Mouse (Mus musculus): ENCODE results near the gene Ccl25.
"Not testable (repeated sequence)": the region's sequence is repeated elsewhere in the genome, so short reads cannot be mapped to it uniquely, and the experiment has no call there.

The Ccl25 gene

DNA sequence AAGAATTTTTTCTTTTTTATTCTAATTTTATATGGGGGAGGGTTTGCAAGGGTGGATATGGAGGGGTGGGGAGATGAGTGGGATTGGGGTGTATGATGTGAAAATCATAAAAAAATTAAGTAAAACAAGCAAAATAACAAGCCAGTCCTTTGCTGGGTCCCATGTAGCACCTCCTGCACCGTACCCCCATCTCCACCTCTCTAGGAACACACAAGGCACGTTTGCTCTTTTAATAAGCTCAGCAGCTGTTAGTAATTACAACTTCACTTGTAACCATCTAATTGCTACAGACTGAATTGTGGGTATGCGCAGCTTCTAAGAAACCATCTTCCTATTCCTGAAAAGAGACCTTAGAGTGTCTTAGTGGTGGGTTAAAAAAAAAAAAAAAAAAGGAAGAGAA, 15.2 kb downstream of the Ccl25 start:
- DNase-seq (ENCODE audit: low spot score) = no peak

- no peak for DNase-seq (ENCODE audit: low spot score)
Observed at GRCm38 (mm10) chr8:4347661-4348060, 22.7 kb downstream of the Ccl25 start.

DNA sequence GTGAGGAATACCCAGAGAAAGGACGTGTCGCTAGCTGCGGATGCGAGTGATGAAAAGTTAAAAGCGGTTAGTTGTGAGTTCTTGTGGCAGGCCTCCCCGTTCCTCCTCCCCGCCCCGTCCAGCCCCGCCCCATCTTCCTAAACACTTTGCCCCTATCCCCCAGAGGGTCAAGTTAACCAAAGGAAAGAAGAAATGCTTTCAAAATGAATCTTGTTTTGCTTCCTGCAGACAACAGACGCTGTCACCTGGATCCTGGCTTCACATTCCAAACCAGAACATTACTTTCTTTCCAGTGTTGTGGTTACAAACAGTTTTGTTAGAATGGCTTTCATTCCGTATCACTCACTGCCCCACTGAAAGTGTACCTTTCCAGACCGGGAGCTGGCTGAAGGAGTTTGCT, 23.3 kb downstream of the Ccl25 start:
- DNase-seq (ENCODE audit: low spot score) = no peak

DNA sequence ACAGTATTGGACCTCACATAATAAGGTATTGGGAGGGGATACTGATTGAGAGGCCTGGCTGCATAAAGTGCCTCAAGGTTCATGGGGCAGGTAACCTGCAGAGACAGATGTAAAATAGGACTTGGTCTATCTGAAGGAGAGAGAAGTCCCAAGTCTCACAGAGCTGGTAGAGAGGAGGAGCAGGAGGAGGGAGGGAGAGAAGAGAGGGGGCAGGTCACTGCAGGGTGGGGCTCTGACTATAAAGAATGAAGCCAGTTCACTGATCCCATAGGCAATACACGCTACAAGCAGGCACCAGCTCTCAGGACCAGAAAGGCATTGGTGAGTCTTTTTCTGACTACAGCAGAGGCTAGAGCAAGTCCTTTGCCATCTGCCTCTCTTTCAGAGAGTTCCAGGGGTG, 24.3 kb downstream of the Ccl25 start:
- DNase-seq (ENCODE audit: low spot score) = no peak

DNA sequence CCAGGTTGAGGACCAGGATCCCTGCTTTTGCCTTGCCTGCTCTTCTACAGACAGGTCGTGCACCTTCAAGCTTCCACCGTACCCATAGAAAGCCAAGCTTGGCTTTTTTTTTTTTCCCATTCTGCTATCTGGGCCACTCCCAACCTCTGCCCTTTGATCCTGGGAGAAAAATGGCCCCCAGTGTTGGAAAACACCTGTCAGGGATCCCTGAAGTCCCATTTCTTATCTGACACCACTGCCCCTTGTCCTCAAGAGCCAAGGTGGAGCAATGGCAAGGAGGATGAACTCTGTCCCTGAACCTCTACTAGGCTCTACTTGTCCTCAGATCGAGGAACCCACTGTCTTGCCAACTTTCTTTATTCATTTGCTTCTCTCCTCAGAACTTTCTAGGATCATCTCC, 25.6 kb downstream of the Ccl25 start:
- DNase-seq (ENCODE audit: low spot score) = no peak

- not testable (repeated sequence) for DNase-seq (ENCODE audit: low spot score)
Observed at GRCm38 (mm10) chr8:4352562-4352961, 27.6 kb downstream of the Ccl25 start.

- no peak for DNase-seq (ENCODE audit: low spot score)
Observed at GRCm38 (mm10) chr8:4353741-4354140, 28.7 kb downstream of the Ccl25 start.

DNA sequence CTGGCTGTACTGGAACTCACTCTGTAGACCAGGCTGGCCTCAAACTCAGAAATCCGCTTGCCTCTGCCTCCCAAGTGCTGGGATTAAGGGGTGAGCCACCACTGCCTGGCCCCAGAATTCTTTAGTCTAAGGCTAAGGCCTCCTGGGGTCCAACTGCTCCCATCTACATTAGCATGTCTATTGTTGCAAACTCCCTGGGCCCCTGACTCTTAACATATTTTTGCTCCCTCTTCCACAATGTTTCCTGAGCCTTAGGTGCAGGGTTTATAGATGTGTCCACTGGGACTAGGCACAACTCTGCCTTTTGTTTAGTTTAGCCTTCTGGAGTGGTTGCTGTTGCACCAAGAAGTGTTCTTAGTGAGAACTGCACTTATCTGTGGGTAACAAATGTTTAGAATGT, 29.5 kb downstream of the Ccl25 start:
- no peak for DNase-seq (ENCODE audit: low spot score)

DNA sequence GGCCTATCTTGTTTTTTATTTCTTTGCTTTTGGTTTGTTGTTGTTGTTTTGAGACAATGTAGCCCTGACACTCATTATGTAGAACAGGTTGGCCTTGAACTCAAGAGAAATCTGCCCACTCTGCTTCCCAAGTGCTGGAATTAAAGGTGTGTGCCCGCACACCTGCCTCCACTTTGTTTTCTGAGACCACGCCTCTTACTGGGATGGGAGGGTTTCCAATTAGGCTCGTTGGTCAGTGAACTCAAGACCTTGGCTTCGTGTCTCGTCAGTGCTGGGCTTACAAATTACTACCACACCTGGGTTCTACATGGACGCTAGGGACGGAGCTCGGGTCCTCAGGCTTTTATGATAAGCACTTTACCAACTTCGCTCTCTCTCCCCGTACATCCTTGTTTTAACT, 30.4 kb downstream of the Ccl25 start:
- no peak for DNase-seq (ENCODE audit: low spot score)

DNA sequence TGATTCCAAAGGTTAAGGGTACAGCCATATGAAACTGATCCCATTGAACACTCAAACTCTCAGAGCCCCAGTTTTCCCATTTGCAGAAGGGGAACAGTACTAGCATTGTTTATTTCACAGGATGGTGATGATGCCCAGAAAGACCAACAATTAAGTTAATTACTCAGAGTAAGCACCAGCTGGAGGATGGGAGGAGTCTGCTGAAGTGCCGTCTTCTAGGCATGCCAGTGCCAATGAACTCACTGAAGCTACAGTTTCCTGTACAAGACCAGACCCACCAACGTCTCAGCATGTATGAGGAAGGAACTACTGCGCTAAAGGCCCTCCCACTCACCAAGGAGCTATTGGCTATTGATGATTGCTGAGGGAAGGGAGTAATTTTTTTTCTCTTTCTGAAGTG, 34.4 kb downstream of the Ccl25 start:
- no peak for DNase-seq (ENCODE audit: low spot score)

GRCm38 (mm10) chr8:4360922-4361321, 35.9 kb downstream of the Ccl25 start:
- DNase-seq (ENCODE audit: low spot score) = no peak

DNA sequence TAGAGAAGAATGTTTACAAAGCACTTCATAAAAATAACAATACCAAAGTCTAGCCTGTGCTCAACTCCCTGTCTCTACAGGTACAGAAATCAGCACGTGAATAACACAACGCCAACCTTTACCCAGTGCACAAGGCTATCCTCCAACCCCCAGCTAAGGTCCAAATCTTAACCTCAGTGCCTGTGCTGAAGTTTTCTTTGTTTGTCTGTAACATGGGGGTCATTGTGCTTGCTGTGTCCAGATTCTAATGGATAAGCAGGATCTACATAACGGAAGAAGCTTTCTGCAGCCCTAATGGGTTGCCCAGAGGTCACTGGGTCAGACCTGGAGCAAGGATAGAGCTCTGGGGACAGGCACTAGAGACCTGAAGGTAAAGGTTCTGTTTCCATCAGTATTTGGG, 41.2 kb downstream of the Ccl25 start:
- no peak for DNase-seq (ENCODE audit: low spot score)

DNA sequence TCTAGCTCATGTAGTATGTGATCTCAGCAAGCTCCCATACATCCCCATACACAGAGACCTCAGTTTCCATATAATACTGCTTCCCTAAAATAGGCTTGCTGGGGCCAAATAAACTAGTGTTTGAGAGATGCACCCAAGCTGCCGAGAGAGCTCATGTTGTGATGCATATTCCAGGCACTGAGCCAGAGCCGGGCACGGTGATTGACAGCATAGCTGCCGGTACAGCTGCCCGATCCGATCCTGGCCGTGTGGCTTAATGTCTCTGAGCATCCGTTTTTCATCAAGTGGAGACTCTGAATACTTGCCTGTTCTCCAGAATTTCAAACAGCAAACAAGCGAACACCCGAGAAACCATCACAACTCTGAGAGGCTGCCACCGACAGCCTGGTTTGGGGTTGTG, 42.8 kb downstream of the Ccl25 start:
- DNase-seq (ENCODE audit: low spot score) = no peak

GRCm38 (mm10) chr8:4368470-4368869, 43.5 kb downstream of the Ccl25 start:
- no peak for DNase-seq (ENCODE audit: low spot score)

- DNase-seq (ENCODE audit: low spot score) = no peak
Observed at GRCm38 (mm10) chr8:4370078-4370477, 45.1 kb downstream of the Ccl25 start.

GRCm38 (mm10) chr8:4372657-4373056, 47.6 kb downstream of the Ccl25 start:
- DNase-seq (ENCODE audit: low spot score) = no peak

DNA sequence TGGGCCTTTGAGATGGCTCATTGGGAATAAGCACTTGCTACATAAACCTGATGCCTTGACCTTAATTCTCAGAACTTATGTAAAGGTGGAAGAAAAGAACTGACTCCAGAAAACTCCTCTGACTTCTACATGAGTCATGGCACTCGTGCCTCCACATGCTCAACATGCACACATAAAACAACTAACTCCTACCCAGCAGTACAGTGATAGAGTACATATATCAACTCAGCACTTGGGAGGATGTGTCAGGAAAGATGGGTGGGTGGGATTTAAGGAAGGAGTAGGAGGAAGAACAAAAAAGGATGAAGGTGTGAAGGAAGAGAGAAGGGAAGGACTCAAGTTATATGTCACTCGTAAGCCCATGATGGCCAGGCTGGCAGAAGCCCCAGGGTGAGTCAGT, 76.4 kb downstream of the Ccl25 start:
- DNase-seq (ENCODE audit: low spot score) = no peak

DNA sequence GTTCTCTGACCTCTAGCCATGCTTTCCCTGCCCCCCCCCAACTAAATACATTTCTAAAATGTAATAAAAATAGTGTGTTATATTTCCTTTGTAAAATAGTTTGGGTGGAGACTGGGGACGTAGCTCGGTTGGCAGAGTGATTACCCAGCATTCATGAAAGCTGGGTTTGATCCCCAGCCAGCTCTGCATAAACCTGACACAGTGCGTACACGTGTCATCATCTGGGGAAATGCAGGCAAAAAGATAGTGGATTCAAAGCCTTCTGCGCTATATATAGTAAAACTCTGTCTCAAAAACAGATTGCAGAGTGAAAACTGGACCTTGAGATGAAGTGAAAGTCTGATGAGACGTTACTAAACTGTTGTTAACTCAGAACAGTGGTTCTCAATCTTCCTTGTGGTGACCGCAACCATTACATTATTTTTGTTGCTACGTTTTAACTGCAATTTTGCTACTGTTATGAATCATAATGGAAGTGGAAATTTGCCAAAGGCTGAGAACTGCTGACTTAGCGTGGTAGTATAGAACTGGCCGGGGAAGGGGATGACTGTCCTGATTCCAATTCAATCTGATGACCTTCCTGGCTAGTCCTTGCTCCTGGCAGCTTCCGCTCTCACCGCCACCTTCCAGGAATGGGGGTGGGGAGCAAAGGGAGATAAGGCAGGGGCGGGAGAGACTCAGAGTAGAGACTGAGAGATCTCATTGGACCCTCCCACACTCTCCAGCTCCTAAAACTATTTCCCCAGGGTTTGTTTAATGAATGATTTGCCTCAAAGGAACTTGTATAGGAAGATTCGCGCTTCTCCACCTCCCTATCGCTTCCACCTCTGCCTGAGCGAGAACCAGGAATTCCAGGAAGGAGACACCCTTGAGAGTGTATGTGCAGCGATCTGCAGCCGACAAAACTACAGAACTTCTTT, 79.2 kb downstream of the Ccl25 start:
- peak; percentile 23 for DNase-seq (ENCODE audit: low spot score)

DNA sequence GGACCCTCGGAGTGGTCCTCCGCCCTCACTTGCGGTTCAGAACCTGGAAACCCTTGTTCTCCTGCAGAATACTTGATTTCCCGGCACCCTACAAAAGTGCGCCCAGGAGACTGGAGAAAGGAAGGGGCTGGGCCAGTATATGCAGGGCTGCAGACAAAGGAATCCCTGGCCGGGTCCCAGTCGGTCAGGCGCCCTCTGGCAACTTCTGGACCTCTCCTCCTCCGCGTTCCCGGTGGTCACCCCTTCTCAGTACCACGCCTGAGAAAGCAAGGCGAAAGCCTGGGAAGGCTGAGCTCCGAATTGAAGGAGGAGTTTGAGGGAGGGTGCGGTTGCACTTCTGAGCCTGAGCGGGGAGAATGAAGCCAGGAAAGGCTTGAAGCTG, 79.9 kb downstream of the Ccl25 start:
- DNase-seq (ENCODE audit: low spot score) = peak; percentile 17

DNA sequence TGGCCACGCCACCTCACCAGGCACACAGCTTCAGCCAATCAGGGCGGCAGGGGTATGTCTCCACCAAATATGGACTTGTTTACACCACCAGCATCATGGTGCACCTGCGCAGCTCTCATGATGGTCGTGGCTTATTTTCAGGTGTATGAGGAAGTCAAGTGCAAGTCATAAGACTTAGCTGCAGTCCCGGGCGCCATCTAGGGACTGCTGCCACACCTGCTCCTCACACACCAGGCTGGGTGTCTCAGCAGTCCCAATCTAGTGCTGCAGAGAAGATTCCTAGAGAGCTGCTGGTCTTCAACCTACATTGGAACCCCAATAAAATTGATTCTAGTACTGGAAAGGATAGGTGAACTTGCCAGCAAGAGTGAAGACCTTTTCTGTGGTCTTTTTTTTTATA, 83.4 kb downstream of the Ccl25 start:
- DNase-seq (ENCODE audit: low spot score) = not testable (repeated sequence)

All from ovary, adult 18-20 months (tissue).